Mouse (Mus musculus) lung, adult 18-20 months (tissue): Measurements from ENCODE around the gene Teddm1a.

Experiments
- DNase-seq, 2 experiments: peaks; one replicate each; pipeline ENCODE4 v3.0.0; 2022; ENCODE audit warnings: mixed read lengths in 2 of 2

The Teddm1a gene

DNA sequence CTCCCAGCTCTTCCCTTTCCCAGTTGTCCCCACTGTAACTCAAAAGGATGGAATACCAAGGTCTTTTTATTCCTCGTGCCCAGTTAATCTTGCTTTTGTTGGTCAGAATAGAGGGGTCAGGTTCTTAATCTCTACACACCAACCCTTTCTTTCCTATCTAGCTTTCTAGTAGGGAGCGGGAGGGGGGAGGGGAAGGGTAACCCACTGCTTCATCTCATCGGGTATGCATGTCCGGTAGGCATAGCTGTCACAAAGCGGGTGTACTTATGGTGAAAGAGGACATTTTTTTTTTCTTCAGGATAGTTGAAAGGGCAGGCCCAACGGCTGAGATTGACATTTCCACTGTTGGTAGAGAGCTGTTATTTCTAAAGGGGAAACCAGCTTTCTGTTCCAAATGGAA lies 16.7 kb downstream of the Teddm1a start:
- no peak for DNase-seq

DNA sequence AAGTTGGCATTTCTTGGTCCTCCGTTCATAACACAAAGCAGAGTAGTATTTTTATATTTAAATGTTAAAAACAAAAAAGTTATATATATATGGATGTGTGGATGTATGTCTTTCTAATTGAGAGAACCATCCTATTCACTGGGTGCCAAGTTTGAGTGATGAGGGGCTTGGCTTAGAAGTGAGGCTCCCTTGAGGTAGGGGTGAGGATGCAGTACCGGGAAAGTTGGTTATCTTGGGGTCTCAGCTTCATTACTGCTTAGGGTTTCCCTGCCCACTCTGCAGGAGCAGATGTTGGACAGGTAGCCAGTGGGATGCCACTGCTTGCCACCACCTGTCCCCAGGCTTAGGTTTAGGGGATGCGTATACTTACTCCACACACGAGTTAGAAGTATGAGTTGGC lies 17.2 kb downstream of the Teddm1a start:
- no peak for DNase-seq

- no peak for DNase-seq
Observed at GRCm38 (mm10) chr1:153909213-153909962, 17.8 kb downstream of the Teddm1a start.

GRCm38 (mm10) chr1:153909963-153910291 lies 18.4 kb downstream of the Teddm1a start:
- DNase-seq, result no peak

DNA sequence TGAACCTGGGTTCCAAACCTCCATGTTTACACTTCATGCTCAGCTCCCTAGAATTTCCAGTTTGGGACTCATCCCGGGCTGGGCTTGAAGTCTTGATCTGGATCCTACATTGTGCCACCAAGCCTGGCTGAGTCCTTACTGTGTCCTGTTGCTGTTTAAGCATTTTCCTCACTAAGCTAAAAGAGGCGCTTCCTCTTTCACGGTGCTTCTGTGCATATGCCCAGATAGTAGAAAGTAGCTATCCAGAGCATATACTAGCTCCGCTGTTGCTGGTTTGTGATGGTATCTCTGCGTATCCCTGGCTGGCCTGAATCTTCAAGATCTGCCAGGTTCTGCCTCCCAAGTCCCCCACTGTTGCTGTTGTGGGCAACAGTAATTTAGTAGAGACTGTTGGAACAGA lies 18.9 kb downstream of the Teddm1a start:
- DNase-seq, result no peak

DNA sequence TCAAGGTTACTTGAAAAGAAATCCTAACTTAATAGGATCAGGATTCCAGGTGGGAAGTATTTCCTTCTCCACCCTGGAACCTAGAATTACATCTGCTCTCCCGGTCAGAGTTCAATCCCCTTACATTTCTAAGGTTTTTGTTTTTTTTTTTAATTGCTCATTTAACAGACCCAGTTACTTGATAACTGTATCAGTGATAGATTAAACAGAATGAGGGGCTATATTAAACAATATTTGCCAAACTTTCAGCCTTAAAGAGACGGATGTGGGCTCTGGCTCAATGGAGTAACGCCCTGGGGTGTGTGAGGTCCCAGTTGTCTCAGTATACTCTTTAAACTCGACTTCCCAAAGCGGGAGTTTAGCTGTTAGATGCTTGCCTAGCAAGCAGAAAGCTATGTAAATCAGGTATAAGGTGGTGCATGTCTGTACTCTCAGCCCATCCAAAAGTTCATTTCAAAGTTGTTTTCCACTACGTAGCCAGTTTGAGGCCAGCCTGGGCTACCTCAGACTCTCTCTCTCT lies 19.8 kb downstream of the Teddm1a start:
- DNase-seq, result no peak

DNA sequence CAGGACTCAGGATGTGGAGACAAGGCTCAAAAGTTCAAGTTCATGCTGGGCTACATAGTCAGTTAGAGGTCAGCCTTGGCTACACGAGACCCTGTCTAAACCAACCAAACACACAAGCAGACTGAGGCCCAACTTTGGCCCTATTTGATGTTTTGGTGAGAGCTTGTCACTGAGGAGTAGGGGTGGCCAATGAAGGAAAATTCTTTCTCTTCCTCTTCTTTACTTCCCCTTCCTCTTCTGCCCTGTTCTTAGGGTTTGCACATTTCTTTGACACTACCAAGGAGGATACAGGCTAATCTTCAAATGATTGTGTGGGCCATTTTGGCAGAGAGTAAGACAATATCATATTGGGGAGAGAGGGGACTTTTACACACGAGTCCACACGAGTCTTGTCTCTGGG lies 22.3 kb downstream of the Teddm1a start:
- no peak for DNase-seq

DNA sequence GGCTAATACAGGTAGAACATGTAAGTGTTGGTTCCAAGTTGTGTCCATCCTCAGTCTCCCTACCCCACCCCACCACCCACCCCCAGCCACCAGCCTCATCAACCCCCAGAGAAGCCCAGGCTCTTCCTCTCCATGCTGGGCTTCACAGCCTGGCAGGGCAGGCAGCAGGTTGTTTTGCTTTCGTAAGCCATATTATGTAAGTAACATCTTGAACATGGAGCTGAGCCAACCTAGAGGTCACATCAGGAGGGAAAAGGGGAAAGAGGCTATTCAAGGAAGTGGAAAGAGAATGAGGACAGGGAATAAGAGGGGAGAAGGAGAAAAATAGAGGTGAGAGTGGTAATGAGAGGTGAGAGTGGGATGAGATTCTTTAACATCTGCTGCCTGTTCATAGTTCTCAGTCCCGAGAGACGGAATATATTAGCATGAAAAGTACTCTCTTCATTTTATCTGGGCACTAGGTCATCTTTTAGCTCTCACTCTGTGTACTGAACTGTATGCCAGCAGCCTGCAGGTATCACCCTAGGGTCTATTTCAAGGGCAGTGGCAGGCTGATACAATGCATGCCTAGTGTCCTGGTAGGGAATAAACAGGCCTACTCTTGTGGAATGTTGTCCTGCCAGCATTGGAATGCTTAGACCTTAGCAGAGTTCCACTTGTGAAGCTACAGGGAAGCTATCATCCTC lies 27.1 kb downstream of the Teddm1a start:
- peak; percentile 51 to 67 for DNase-seq

- DNase-seq, result no peak
Observed at GRCm38 (mm10) chr1:153921642-153922041, 30.1 kb downstream of the Teddm1a start.

- peak in 1 of 2 experiments; percentile 39 for DNase-seq
Observed at GRCm38 (mm10) chr1:153922571-153923021, 31.1 kb downstream of the Teddm1a start.

DNA sequence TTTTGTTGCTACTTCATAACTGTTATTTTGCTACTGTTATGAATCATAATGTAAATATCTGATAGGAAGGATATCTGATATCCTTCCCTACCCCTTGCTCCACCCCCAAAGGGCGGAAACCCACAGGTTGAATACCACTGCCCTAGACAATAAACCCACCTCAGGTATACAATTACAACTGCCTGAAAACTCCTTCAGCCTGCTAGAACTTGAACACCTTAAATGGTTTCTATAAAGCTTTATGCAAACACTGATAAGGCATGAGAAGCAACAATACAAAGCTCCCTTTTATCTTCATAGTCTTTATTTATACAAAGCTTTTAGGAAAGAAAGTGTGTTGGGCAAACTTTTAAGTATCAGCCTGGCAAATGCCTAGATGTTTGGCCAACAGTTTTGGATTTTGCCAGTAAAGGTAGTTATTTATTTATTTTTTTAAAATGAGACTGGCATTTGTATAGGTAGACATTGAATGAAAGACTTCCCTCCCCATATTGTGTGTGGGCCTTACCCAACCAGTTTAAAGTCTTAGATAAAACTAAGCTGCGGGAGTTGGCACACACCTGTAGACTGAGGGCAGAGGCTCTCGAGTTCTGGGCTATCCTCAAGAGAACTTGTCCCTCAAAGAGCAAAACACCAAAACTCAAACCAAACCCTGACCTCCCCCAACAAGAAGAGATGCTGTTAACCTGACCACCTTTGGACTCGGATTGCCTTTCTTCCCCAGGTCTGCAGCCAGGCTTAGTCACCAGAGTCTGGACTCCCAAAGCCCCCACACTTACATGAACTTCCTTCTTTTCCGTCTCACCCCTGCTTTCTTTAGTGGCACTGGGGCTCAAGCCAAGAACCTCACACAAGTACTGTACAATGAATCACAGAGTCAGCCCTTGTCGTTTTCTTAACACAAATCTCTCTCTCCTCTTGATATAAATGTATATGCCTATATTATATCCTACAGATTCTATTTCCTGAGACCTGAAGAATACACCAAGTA lies 33.1 kb downstream of the Teddm1a start:
- DNase-seq, result peak in 1 of 2 experiments; percentile 39

DNA sequence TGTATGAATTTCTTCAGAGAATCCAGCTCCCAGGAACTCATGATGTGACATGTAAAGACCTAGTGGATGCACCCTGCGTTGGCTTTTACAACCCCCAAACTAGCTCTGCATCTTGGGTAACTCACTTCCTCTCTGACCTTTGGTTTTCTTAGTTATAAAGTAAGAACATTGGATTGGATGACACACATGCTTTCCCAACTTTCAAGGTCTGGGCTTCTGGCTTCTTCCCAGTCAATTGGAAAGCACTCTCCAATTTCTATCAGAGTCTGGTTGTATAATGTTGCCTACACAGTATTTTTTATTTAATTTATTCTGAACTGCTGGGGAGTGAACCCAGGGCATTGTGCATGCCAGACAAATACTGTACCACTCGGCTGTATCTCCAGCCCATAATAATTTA lies 38.9 kb downstream of the Teddm1a start:
- DNase-seq, result no peak

DNA sequence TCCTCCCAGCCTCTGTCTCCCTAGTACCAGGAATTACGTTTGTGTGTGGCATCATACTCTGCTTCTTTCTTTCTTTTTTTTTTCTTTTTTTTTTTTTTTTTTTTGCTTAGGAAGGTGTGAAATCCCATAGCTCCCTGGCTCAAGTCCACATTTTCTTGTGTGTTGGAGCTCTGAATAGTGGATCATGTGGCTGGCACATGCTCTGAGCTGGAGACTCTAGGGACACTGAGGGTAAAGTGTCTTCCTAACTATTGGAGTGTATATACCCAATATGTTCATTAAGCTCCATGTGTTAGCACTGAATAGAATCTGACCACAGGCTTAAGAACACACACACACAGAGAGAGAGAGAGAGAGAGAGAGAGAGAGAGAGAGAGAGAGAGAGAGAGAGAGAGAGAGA lies 42.2 kb downstream of the Teddm1a start:
- no peak for DNase-seq

GRCm38 (mm10) chr1:153935844-153936380 lies 44.4 kb downstream of the Teddm1a start:
- no peak for DNase-seq

DNA sequence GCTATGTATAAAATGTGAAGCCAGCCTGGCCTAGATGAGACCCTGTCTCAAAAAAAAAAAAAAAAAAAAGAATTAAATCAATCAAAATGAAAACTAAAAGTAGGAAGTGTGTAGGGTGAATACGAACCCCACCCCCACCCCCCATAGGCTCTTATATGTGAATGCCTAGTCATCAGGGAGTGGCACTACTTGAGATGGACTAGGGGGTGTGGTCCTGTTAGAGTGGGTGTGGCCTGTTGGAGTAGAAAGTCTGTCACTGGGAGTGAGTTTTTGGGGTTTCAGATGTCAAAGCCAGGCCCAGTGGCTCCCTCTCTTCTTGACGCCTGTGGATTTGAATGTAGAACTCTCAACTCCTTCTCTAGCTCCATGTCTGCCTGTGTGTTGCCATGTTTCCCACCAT lies 45.5 kb downstream of the Teddm1a start:
- no peak for DNase-seq

DNA sequence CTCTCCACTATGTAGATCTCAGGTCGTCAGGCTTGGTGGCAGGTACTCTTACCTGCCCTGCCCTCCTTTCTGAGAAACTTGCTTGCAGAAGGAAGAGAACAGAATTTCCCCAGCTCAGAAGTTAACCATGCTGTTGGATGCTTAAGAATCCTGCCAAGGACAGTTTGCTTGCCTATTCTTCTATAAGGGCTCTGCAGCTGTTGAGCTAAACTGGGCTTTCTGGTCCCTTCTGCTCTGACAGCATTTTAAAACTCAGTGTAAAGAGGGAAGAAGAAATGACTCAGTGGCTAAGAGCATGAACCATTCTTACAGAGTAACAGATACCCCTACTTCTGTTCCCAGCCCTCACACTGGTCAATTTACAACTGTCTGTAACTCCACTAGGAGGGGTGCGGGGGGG lies 49.4 kb downstream of the Teddm1a start:
- no peak for DNase-seq
